Mouse (Mus musculus): ENCODE measurements around the gene Nlk.
"Not testable (repeated sequence)": the region's sequence is repeated elsewhere in the genome, so short reads cannot be mapped to it uniquely, and the experiment has no call there.

The Nlk gene

GRCm38 (mm10) chr11:78681058-78681457 lies 16.1 kb downstream of the Nlk start:
- no peak for DNase-seq (ENCODE audit: low spot score)

- no peak for DNase-seq (ENCODE audit: low spot score)
Observed at GRCm38 (mm10) chr11:78678761-78679160, 18.4 kb downstream of the Nlk start.

GRCm38 (mm10) chr11:78668647-78669046 lies 28.5 kb downstream of the Nlk start:
- DNase-seq (ENCODE audit: low spot score), result no peak

- DNase-seq (ENCODE audit: low spot score), result no peak
Observed at GRCm38 (mm10) chr11:78664853-78665252, 32.3 kb downstream of the Nlk start.

GRCm38 (mm10) chr11:78663916-78664315 lies 33.3 kb downstream of the Nlk start:
- no peak for DNase-seq (ENCODE audit: low spot score)

GRCm38 (mm10) chr11:78649143-78649542 lies 48.0 kb downstream of the Nlk start:
- DNase-seq (ENCODE audit: low spot score), result no peak

GRCm38 (mm10) chr11:78648405-78648804 lies 48.8 kb downstream of the Nlk start:
- not testable (repeated sequence) for DNase-seq (ENCODE audit: low spot score)

- DNase-seq (ENCODE audit: low spot score), result no peak
Observed at GRCm38 (mm10) chr11:78643746-78644145, 53.4 kb downstream of the Nlk start.

GRCm38 (mm10) chr11:78642151-78642550 lies 55.0 kb downstream of the Nlk start:
- DNase-seq (ENCODE audit: low spot score), result no peak

GRCm38 (mm10) chr11:78641088-78641487 lies 56.1 kb downstream of the Nlk start:
- DNase-seq (ENCODE audit: low spot score), result no peak

- DNase-seq (ENCODE audit: low spot score), result no peak
Observed at GRCm38 (mm10) chr11:78632782-78633181, 64.4 kb downstream of the Nlk start.

- DNase-seq (ENCODE audit: low spot score), result no peak
Observed at GRCm38 (mm10) chr11:78628871-78629270, 68.3 kb downstream of the Nlk start.

- DNase-seq (ENCODE audit: low spot score), result no peak
Observed at GRCm38 (mm10) chr11:78624377-78624776, 72.8 kb downstream of the Nlk start.

GRCm38 (mm10) chr11:78621926-78622325 lies 75.2 kb downstream of the Nlk start:
- no peak for DNase-seq (ENCODE audit: low spot score)

GRCm38 (mm10) chr11:78620179-78620578 lies 77.0 kb downstream of the Nlk start:
- DNase-seq (ENCODE audit: low spot score), result no peak

GRCm38 (mm10) chr11:78611273-78611672 lies 85.9 kb downstream of the Nlk start:
- DNase-seq (ENCODE audit: low spot score), result no peak

GRCm38 (mm10) chr11:78609657-78610056 lies 87.5 kb downstream of the Nlk start:
- no peak for DNase-seq (ENCODE audit: low spot score)

GRCm38 (mm10) chr11:78604826-78605225 lies 92.3 kb downstream of the Nlk start:
- DNase-seq (ENCODE audit: low spot score), result no peak

GRCm38 (mm10) chr11:78602781-78603180 lies 94.4 kb downstream of the Nlk start:
- DNase-seq (ENCODE audit: low spot score), result no peak

- no peak for DNase-seq (ENCODE audit: low spot score)
Observed at GRCm38 (mm10) chr11:78600926-78601590, 96.1 kb downstream of the Nlk start.

- no peak for DNase-seq (ENCODE audit: low spot score)
Observed at GRCm38 (mm10) chr11:78600496-78600895, 96.7 kb downstream of the Nlk start.

- DNase-seq (ENCODE audit: low spot score), result no peak
Observed at GRCm38 (mm10) chr11:78600051-78600450, 97.1 kb downstream of the Nlk start.

- no peak for DNase-seq (ENCODE audit: low spot score)
Observed at GRCm38 (mm10) chr11:78598763-78599415, 98.3 kb downstream of the Nlk start.

- DNase-seq (ENCODE audit: low spot score), result no peak
Observed at GRCm38 (mm10) chr11:78596750-78597149, 100.4 kb downstream of the Nlk start.
